Mouse (Mus musculus) cerebellum, adult 11 months (tissue): ENCODE results near the gene Prr19.
"Not testable (repeated sequence)": the region's sequence is repeated elsewhere in the genome, so short reads cannot be mapped to it uniquely, and the experiment has no call there.

Source experiments
- DNase-seq: peaks from one replicate; pipeline ENCODE4 v3.0.0; 2022

Gene Prr19

GRCm38 (mm10) chr7:25301063-25301462, at the start of gene Prr19:
Gene Prr19, plus strand, starts transcription at chr7:25301411.
- DNase-seq, result no peak

- no peak for DNase-seq
Observed at GRCm38 (mm10) chr7:25251822-25252221, 49.4 kb upstream of the Prr19 start.

GRCm38 (mm10) chr7:25261896-25262295, 39.3 kb upstream of the Prr19 start:
- no peak for DNase-seq

- DNase-seq, result no peak
Observed at GRCm38 (mm10) chr7:25263968-25264870, 37.0 kb upstream of the Prr19 start.

GRCm38 (mm10) chr7:25265743-25266142, 35.5 kb upstream of the Prr19 start:
- not testable (repeated sequence) for DNase-seq

- peak; percentile 25 for DNase-seq
Observed at GRCm38 (mm10) chr7:25266180-25266962, 34.8 kb upstream of the Prr19 start.

- DNase-seq, result peak; percentile 99
Observed at GRCm38 (mm10) chr7:25267301-25267750, 33.9 kb upstream of the Prr19 start, which contains the start of gene Cic. Gene Cic, plus strand, starts transcription at chr7:25267704.

- DNase-seq, result peak; percentile 100
Observed at GRCm38 (mm10) chr7:25267751-25268463, 33.3 kb upstream of the Prr19 start.

- no peak for DNase-seq
Observed at GRCm38 (mm10) chr7:25268588-25268987, 32.6 kb upstream of the Prr19 start.

GRCm38 (mm10) chr7:25269029-25269428, 32.2 kb upstream of the Prr19 start:
- peak; percentile 32 for DNase-seq

- peak; percentile 27 for DNase-seq
Observed at GRCm38 (mm10) chr7:25269545-25270271, 31.5 kb upstream of the Prr19 start.

- DNase-seq, result peak; percentile 37
Observed at GRCm38 (mm10) chr7:25270652-25271633, 30.3 kb upstream of the Prr19 start.

- peak; percentile 25 for DNase-seq
Observed at GRCm38 (mm10) chr7:25271651-25272444, 29.4 kb upstream of the Prr19 start.

- DNase-seq, result peak; percentile 41
Observed at GRCm38 (mm10) chr7:25272445-25273258, 28.6 kb upstream of the Prr19 start.

GRCm38 (mm10) chr7:25273259-25274241, 27.7 kb upstream of the Prr19 start:
- no peak for DNase-seq

- DNase-seq, result no peak
Observed at GRCm38 (mm10) chr7:25274571-25274970, 26.6 kb upstream of the Prr19 start.

GRCm38 (mm10) chr7:25274996-25275395, 26.2 kb upstream of the Prr19 start:
- no peak for DNase-seq
